Mouse (Mus musculus) ovary, postnatal 10 days (tissue): ENCODE measurements around the gene Magea4.

Experiments used
- DNase-seq: peaks from one replicate; pipeline ENCODE4 v3.0.0; 2022; ENCODE audit warnings: low spot score

Gene Magea4

GRCm38 (mm10) chrX:72221717-72222116, at the start of gene Magea4:
Gene Magea4, plus strand, starts transcription at chrX:72222017.
- no peak for DNase-seq

GRCm38 (mm10) chrX:72202944-72203554, 18.8 kb upstream of the Magea4 start:
- DNase-seq: no peak

DNA sequence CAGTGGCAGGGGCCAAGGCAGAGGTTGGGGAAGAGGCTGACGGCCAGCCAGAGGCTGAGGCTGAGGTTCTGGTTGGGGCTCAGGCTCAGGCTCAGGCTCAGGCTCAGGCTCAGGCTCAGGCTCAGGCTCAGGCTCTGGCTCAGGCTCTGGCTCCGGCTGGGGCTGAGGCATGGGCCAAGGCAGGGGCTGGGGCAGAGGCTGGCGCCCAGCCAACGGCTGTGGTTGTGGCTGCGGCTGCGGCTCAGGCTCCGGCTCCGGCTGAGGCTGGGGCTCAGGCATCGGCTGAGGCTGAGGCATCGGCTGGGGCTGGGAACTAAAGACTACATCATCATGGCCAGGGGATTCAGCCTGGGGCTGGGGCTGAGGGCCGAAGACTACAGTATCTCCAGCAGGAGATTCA, 48.8 kb downstream of the Magea4 start:
- no peak for DNase-seq
